ENCODE assay signal across 30 mouse cellular contexts in the genomic region with DNA sequence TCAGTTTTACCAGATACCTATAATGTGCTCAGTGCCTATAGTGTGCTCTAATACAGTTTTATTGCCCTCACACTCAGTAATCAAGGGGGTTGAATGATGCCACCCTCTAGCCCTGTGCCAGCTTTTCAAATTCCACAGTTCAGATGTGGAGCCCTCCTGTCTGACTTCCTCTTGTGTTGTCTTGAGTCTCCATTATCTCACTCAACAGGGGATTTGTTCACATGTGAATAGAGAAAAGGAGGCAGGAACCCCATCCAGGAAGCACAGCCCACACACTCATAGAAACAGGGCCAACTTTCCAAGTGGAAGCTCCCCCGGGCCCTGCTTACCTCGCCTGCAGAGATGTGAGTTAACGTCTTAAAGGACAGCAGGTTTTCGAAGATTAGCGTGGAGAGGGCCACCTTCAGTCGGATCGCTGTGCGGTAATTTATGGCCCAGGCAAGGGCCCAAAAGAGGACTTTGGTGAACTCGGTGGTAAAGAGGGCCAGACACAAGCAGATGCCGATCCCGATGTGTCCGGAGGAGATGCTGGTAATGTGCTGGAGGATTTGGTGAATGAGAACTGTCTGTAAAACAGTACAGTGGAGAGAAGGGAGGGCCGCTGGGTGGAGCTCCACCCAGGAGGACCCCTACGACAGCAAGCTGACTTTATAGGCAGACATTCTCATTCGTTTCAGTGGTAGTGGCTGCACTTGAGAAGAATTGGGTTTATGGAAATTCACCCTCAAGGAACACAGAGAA. TPM values are rescaled to one million over a fixed set of nuclear protein-coding genes. Genes with fewer than 3 reads are reported as not detected.
DNase-seq lines count a peak whose midpoint lies in the region; ATAC-seq and TF ChIP-seq lines count a peak whose summit lies in the region.
"Had no signal": no experiment of that assay in that cellular context is flagged by ENCODE, and none has a peak within 500 bp of the region (broad histone marks: within the 10 kb centered on the region; RNA-seq: fewer than 3 reads in every experiment).

No protein-coding gene starts in this region.

- ATAC-seq in kidney, embryonic 15.5 days (replicated peaks; ENCODE audit: low FRiP score): no peak
- ATAC-seq: CD4-positive, CD25-positive, alpha-beta regulatory T cell, adult 4 months; forebrain, embryonic 13.5 days; forebrain, embryonic 16.5 days; hindbrain, embryonic 16.5 days; intestine, embryonic 15.5 days had no signal

- in situ Hi-C loops in ES-E14 (cut with MboI; ENCODE audit: low sequenced_read_pairs in 2 of 2, unreplicated experiment in 2 of 2): no loop called here

- no peak for TF ChIP-seq CTCF in E14TG2a.4 (conservative IDR thresholded peaks at IDR 0.05; ENCODE audit: low read length)

- 0 out of 2 replicates have a peak overlapping the region, but pooled peaks have one; percentile 19 for H3K9ac ChIP-seq in ES-E14 (ENCODE audit: insufficient read depth, low read depth, low read length, poor library complexity, severe bottlenecking)
- H3K9ac ChIP-seq in kidney, embryonic 15.5 days: no peak overlapping the region
- H3K9ac ChIP-seq: embryonic facial prominence, embryonic 13.5 days; forebrain, embryonic 13.5 days; heart, embryonic 13.5 days; hindbrain, embryonic 13.5 days; intestine, embryonic 15.5 days had no signal

- peak; percentile 73 for DNase-seq in heart, adult 11 months
- DNase-seq in heart, postnatal 4 days: no peak
- DNase-seq in ES-E14 (ENCODE audit: low read depth, low spot score) (no peak), ZHBTc4 (ENCODE audit: low read depth, low spot score) (peak; percentile 15)
- DNase-seq: adrenal gland, adult 8-10 months; adrenal gland, postnatal 25 days; cerebellum, adult 11-12 months; cerebellum, adult 9-10 months; cerebellum, postnatal 25 days; gastrocnemius, postnatal 14 days; heart, adult 18-20 months; kidney, adult 11 months; kidney, adult 8-10 months had no signal

- no peak overlapping the region for H3K27ac ChIP-seq in ES-E14 (ENCODE audit: insufficient read depth, low read depth, low read length, poor library complexity, severe bottlenecking)
- H3K27ac ChIP-seq in kidney, embryonic 15.5 days: no peak overlapping the region
- H3K27ac ChIP-seq: embryonic facial prominence, embryonic 13.5 days; forebrain, embryonic 10.5 days; forebrain, embryonic 13.5 days; heart, embryonic 13.5 days; hindbrain, embryonic 10.5 days; hindbrain, embryonic 13.5 days; intestine, embryonic 15.5 days had no signal

- WGBS in kidney, embryonic 15.5 days: 71% methylated on average over 15 of the region's 15 CpGs

- no peak overlapping the region for H3K4me2 ChIP-seq in kidney, embryonic 15.5 days
- H3K4me2 ChIP-seq: embryonic facial prominence, embryonic 13.5 days; forebrain, embryonic 13.5 days; heart, embryonic 13.5 days; hindbrain, embryonic 13.5 days; intestine, embryonic 15.5 days had no signal

- H3K9me3 ChIP-seq in E14TG2a.4 (ENCODE audit: low read length) (no peaks in the 10 kb centered on the region), ES-E14 (ENCODE audit: control insufficient read depth, insufficient read depth, low read depth, low read length) (no peaks in the 10 kb centered on the region)
- no peaks in the 10 kb centered on the region for H3K9me3 ChIP-seq in kidney, embryonic 15.5 days (replicated peaks)
- H3K9me3 ChIP-seq: embryonic facial prominence, embryonic 13.5 days; forebrain, embryonic 10.5 days; forebrain, embryonic 13.5 days; G1E; heart, embryonic 13.5 days; hindbrain, embryonic 10.5 days; hindbrain, embryonic 13.5 days; intestine, embryonic 15.5 days had no signal

- H3K36me3 ChIP-seq in E14TG2a.4 (ENCODE audit: insufficient read depth, low read length): no peaks in the 10 kb centered on the region
- no peaks in the 10 kb centered on the region for H3K36me3 ChIP-seq in ES-E14 (ENCODE audit: control insufficient read depth, insufficient read depth, low read length, poor library complexity, severe bottlenecking)
- H3K36me3 ChIP-seq in kidney, embryonic 15.5 days: no peaks in the 10 kb centered on the region
- H3K36me3 ChIP-seq: embryonic facial prominence, embryonic 13.5 days; forebrain, embryonic 10.5 days; G1E; heart, embryonic 13.5 days; hindbrain, embryonic 10.5 days; hindbrain, embryonic 13.5 days; intestine, embryonic 15.5 days had no signal

- peaks cover 12% of the 10 kb centered on the region; the same call in 1 of the 2 replicates for H3K27me3 ChIP-seq in E14TG2a.4 (ENCODE audit: insufficient read depth, low read length)
- H3K27me3 ChIP-seq in kidney, embryonic 15.5 days: no peaks in the 10 kb centered on the region
- H3K27me3 ChIP-seq: embryonic facial prominence, embryonic 13.5 days; forebrain, embryonic 13.5 days; heart, embryonic 13.5 days; hindbrain, embryonic 13.5 days; intestine, embryonic 15.5 days had no signal

- H3K4me3 ChIP-seq in E14TG2a.4 (replicated peaks; ENCODE audit: low read length) (peak overlapping the region; percentile 13; the same call in 1 of the 2 replicates), ES-E14 (ENCODE audit: insufficient read depth in 1 of 2, low read depth in 1 of 2, low read length in 2 of 2, poor library complexity in 1 of 2, severe bottlenecking in 1 of 2) (peak overlapping the region in 1 of 2 experiments; percentile 33; a peak in 1 of 4 replicates)
- H3K4me3 ChIP-seq in kidney, embryonic 15.5 days (replicated peaks): no peak overlapping the region
- H3K4me3 ChIP-seq: embryonic facial prominence, embryonic 13.5 days; forebrain, embryonic 10.5 days; forebrain, embryonic 13.5 days; heart, embryonic 13.5 days; hindbrain, embryonic 10.5 days; hindbrain, embryonic 13.5 days; intestine, embryonic 15.5 days had no signal

- H3K4me1 ChIP-seq in E14TG2a.4 (replicated peaks; ENCODE audit: low read depth, low read length) (peaks cover 30% of the 10 kb centered on the region), ES-E14 (ENCODE audit: control insufficient read depth in 2 of 2, insufficient read depth in 2 of 2, low read length in 2 of 2, poor library complexity in 1 of 2) (peaks cover 2 to 11% of the 10 kb centered on the region in 2 experiments; a peak in 3 of 4 replicates)
- H3K4me1 ChIP-seq in kidney, embryonic 15.5 days: peaks cover 9% of the 10 kb centered on the region
- H3K4me1 ChIP-seq: hindbrain, embryonic 10.5 days; hindbrain, embryonic 13.5 days; intestine, embryonic 15.5 days had no signal

TF ChIP-seq in ES-E14, 5 proteins besides CTCF, POLR2A, EP300 and RAD21:
- TF ChIP-seq ZNF384 (IDR thresholded peaks at IDR 0.05; ENCODE audit: low read depth, low read length): no peak
- TF ChIP-seq ZC3H11A (IDR thresholded peaks at IDR 0.05; ENCODE audit: borderline replicate concordance, low read depth, low read length): no peak
- TF ChIP-seq HCFC1 (IDR thresholded peaks at IDR 0.05; ENCODE audit: borderline replicate concordance, insufficient read depth, low read length): no peak
- TF ChIP-seq CHD2 (IDR thresholded peaks at IDR 0.05; ENCODE audit: low read depth, low read length): no peak
- no peak for TF ChIP-seq MAFK (IDR thresholded peaks at IDR 0.05; ENCODE audit: insufficient read depth, low read depth, low read length)

RNA-seq across cellular contexts. Expression of gene Abcc12, which starts 20.4 kb away (rescaled TPM):
- under 1 TPM; 0.07 to 0.09 TPM for total RNA-seq in heart, postnatal 4 days (2021)
- total RNA-seq in ES-E14 (2012; rRNA removed): 0.11 and 0.36 TPM in 2 replicates
- polyA plus RNA-seq in kidney, embryonic 15.5 days (2015; fragmentation: Nextera tagmentation; extraction: Ambion mirVana): 0.14 and 0.15 TPM in 2 replicates
- total RNA-seq: adrenal gland, postnatal 25 days; common myeloid progenitor, adult 5-6 weeks; gastrocnemius, adult 18-20 months; heart, postnatal 25 days had no signal
- polyA plus RNA-seq: C2C12; CD4-positive, CD25-positive, alpha-beta regulatory T cell, adult 4 months; forebrain, embryonic 10.5 days; heart, embryonic 13.5 days had no signal

Comparison
In these comparisons a context has a peak if more than half of its experiments do, and no peak if none do; other contexts are left out.
1. DNase-seq: peak in heart, adult 11 months (single experiment) and ZHBTc4 (single experiment); none in heart, postnatal 4 days (single experiment) and ES-E14 (single experiment).